Mouse (Mus musculus) kidney, adult 11 months (tissue): ENCODE results near the gene Vmn1r132.
"Not testable (repeated sequence)": the region's sequence is repeated elsewhere in the genome, so short reads cannot be mapped to it uniquely, and the experiment has no call there.

Experiments
- DNase-seq: peaks from one replicate; pipeline ENCODE4 v3.0.0; 2022

The Vmn1r132 gene

DNA sequence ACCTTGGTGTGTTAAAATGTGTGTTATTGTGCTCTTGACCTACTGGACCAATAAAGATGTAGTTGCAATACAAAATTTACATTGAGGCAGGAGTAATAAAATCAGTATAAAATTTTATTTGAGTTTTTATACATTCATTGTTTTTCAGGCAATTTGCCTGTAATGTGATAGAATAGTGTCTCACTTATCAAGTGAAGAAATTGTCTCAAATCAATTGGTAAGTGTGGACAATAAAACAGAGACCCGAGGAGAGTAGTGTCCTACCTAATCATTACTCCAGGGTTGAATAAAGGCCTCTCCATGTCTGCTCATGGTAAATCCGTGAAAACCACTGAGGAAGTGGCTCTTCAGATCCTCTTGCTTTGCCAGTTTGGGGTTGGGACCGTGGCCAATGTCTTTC lies at the start of gene Vmn1r132:
TSS of gene Vmn1r132 (plus strand) at position 301 of the 400 bp plus-strand sequence.
- not testable (repeated sequence) for DNase-seq
